Mouse (Mus musculus): ENCODE results near the gene Acsf3.

DNA sequence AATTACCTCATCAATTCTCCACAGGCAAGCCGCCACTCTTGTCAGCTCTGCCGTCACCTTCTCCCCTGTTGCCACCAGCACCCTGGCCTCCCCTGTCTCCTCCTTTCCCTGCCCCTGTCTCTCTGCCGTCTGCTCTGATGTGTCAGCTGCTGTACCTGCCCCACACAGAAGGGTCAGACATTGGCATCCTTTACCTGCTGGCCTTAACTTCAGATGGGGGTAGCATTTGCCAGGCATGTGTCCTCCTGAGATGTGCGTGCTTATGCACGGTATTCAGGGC is 18.8 kb downstream of the Acsf3 start:
- no peak for TF ChIP-seq ZC3H11A (IDR thresholded peaks at IDR 0.05; ENCODE audit: borderline replicate concordance, low read depth, low read length)
- TF ChIP-seq MAFK (IDR thresholded peaks at IDR 0.05; ENCODE audit: insufficient read depth, low read depth, low read length): no peak
- TF ChIP-seq ZNF384 (IDR thresholded peaks at IDR 0.05; ENCODE audit: low read depth, low read length): no peak
